Mouse (Mus musculus): Measurements from ENCODE around the gene Uggt1.

The Uggt1 gene

DNA sequence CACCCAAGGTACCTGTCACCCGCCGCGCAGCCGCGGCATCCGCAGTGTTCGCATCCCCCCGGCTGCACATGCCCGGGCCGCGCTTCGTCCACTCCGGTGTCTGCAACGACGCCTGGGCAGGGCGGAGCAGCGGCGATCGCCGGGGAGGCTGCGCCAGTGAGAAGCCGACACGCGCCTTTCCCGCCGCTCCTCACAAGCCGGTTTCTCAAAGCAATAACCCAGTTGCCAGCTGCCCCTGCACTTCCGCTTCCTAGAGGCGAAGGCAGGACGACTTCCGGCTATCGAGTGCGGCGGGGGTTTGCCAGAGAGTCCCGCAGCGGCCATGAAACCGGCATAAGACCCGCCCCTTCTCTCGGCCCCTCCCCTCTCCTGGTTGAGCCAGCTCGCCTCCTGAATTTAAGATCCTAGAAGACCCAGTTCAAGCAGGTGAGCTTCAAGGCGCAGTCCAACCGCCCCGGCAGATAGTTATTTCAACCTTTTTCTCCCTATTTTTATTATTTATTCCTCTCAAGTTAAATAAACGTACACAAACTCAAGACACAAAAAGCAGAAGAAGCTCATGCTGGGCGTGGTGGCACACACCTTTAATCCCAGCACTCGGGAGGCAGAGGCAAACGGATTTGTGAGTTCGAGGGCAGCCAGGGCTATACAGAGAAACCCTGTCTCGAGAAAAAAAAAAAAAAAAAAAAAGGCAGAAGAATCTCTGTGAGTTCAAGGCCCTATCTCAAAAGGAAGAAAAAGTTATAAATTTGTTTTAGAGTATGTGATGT is at the start of gene Uggt1:
Uggt1 (minus strand) TSS at position 663 of the 770 bp plus-strand sequence.
- DNase-seq = peak; percentile 96

DNA sequence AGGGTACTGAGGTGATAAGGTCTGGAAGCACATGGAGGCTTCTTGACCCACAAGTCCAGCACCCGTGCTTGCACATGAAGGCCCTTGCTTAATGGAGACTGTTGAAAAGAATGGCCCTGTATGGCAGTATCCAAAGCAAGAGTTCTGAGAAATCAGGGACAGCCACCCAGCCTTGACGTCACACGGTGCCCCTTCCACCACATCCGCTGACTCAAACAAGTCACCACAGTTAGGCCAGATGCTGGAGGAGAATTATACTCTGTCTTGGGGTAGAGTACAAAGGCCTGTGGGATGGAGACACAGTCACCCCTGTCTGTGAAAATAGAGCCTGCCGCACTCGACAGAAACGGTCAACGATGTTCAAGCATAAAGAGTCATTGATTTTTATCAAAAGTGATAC is 49.0 kb upstream of the Uggt1 start:
- DNase-seq = no peak

DNA sequence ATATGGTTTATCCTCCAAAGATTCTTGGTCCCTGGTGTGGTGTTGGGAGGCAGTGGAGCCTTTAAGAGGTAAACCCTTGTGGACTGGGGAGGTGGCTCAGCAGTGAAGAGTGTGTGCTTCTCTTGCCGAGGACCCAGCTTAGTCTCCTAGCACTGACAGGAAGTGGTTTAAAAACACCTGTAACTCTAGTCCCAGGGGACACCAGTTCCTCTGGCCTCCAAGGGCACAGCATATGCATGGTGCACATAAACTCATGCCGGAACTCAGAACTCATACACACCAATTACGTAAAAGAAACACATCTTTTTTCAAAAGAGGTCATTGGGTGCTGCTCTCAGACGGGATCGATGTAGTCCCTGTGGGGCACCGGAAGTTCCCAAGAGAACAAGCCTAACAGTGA is 37.3 kb upstream of the Uggt1 start:
- no peak for DNase-seq

DNA sequence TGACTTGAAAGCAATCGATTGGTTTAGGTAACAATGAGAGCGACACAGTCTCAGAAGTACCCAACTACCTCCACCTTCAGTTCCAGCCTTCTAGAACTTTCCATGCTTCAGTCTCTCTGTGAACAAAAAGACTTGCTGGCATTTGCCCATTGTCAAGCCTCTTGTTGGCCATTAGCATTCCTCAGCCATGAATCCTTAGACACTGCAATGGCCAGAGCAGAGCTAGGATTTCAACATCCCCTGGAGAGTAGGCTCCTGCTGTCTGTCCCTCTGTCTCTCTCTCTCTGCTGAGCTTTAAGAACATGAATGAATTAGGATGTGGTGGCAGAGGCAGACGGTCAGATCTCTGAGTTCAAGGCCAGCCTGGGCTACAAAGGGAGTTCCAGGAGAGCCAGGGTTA is 36.4 kb upstream of the Uggt1 start:
- no peak for DNase-seq

DNA sequence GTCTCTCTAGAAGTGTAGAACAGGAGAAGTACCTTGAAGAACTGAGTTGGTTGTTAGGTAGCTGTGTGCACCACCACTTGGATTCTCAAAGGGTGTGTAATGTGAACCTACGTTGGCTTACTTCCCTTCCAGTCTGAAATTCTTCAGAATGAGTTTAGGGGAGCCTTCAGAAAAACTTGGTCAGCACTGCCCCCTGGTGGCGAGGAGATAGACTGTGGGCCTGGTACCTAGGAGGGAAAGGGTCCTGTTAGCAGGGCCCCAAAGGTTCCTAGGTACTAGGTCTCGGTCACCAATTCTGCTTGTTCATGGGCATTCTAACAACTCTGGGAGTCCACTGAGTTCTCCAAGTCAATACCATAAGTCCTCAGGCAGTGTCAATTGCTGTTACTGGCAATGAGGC is 34.7 kb upstream of the Uggt1 start:
- peak; percentile 79 for DNase-seq

DNA sequence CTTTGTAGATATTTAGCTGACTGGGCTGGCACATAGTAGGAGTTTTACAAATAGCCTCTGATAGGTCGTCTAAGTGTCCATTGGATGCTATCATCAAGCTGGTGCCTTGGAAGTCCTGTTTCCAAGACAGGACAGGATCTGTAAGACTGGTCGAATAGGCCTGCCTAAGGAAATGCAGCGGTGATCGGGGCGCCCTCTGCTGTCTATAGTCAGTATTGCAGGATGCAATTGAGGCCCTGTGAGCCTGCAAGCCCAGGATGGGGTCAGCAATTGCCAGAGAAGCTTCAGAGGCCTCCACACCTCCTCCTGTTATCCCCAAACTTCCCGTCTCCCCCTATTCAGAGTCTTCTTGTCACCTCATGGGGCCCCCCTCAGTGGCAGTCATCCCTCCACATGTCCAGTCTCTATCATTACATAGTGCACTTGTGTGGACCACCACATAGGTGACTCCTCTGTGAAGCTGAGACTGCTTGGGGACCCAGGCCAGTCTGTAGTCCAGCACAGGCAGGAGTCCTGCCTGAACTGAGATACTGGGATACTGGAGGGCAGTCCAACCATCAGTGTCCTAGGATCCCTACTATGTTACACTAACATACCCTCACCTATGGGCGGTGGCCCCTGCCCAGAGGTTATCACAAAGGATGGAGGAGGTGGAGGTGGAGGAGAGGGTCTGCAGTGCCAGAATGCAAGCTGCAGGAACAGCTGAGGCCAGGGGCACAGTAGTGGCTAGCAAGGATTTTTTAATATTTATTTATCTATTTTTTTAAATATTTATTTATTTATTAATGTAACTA is 32.9 kb upstream of the Uggt1 start:
- DNase-seq = peak; percentile 87

DNA sequence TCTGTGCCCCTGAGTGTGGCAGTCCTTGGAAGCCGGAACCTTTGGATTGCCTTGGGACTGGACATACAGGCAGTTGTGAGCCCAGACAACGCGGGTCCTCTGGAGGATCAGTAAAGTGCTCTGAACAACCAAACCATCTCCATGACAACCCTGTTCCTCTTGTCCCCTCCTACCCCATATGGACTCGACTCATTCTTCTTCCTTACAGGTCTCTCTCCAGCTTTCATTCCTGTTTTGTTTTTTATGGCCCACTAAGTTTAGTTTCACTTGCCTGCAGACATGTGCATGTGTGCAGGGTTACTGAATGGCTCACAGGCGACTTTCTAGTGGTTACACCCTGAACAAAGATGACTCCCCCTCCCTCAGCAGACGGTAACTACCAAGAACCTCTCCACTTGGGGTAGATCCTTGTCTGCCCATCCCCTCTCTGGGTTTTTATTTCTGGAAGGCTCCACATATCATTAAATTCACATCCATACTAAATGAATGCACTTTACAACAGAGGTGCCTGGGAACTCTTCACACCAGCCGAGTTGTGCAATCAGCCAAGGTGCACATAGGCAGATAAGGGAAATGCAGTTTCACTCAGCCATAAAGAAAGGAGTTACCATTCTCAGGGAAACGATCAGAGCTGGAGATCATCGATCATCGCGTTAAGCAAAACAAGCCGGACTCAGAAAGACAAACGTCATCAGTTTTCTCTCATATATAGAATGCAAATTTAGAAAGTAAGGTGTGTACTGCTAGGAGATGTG is 31.3 kb upstream of the Uggt1 start:
- DNase-seq = no peak

DNA sequence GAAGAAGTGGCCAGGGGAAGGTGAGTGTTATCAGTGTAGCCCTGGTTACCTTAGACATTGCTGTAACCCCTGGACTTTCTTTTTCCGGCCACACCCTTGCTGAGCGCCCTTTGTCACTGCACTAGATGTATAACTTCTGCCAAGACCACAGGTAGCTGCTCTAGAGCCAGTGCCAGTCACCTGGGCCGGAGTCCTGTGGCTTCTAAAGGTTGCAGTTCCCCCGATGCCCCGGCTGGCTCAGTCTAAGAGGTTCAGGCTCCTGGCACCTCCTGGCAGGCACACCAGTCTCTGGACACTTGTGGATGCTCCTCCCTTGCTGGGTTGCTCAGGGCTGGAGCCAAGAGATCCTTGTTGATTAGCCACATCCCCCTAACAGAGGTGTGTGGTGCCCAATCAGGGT is 29.9 kb upstream of the Uggt1 start, which contains the start of gene Neurl3:
Neurl3 (minus strand) TSS at position 225 of the 400 bp plus-strand sequence.
- no peak for DNase-seq

DNA sequence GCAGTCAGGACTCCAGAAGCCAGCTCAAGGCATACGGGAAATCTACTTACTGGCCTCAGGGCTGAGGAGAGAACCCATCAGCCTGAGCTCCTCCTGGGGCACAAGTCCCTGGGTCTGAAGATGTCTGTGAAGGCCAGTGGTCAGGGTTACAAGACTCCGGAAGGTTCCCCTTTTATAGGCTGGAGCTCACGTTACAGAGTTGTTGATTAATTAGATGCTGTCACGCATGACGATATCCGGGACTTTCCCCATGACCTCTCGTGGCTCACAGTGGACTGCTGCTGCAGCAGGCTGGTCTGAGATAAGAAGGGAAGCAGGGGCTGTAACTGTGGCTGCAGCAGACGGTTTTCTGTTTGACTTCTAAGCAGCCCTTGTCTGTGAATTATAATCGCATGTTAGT is 28.8 kb upstream of the Uggt1 start:
- DNase-seq = peak; percentile 89

DNA sequence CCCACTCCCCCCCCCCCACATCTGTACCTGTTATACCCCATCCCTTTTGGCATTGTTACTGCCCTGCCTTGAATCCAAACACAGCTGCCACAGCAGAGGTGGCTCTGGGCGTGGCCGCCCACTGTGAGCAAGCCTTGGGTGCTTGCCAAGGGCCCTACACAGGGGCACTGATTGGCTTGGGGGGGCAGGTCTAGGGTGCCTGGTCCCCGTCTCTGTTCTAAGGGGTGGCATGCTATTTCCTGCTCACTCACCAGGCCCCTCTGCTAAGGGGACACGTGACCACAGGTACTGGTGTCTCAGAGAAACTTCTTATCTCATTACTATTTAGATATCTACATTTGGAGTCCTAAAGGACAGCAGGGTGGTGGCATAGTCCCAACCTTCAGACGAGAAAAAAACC is 28.0 kb upstream of the Uggt1 start:
- DNase-seq = peak; percentile 44

DNA sequence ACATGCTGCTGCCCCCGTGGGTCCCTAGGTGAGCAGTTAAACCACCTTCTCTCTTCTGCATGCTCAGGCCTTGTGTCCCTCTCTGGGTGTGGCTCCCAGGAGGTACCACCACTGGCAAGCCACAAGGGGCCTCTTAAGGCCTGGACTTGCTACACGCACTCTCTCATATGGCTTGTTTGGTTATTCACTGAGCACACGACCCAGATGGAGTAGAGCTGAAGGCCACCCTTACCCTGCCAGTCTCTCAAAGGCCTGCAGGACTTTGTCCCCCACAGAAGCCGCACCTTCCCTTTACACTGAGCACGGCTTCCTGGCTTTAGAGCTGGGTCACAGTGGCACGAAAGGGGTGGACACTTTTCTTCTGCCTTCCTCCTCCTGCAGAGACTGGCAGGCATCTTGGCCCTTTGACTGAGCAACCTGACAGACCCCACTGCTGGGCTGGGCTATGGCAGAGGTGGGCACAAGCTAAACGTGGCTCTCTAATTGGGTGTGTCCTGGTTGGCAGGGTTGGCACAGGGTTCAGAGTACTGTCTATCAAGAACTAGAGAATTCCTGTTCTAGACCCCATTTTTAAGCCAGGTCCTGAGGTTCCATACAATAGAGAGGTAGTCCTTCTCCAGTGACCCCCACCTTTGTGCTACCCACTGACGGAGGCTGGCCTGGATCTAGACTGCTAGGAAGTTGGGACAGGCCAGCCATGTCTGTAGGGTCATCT is 27.2 kb upstream of the Uggt1 start:
- DNase-seq = no peak

DNA sequence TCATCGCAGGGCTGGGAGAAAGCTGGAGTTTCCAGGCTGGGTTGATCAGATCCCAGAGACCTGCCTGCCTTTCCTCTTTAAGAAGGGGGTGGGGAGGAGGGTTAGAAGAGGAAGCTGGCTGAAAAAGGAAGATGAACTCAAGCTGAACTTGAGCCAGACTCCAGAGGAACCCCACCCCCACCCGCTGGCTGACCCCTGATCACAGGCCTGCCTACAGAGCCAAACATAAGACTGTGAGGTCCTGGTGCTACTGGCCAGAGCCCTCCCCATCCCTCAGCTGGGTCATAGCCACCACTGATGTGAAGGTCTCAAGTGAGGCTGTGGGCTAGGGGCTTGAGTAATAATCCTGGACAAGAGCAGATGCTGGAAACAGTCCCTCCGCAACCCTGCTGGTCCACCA is 26.1 kb upstream of the Uggt1 start:
- peak; percentile 36 for DNase-seq

DNA sequence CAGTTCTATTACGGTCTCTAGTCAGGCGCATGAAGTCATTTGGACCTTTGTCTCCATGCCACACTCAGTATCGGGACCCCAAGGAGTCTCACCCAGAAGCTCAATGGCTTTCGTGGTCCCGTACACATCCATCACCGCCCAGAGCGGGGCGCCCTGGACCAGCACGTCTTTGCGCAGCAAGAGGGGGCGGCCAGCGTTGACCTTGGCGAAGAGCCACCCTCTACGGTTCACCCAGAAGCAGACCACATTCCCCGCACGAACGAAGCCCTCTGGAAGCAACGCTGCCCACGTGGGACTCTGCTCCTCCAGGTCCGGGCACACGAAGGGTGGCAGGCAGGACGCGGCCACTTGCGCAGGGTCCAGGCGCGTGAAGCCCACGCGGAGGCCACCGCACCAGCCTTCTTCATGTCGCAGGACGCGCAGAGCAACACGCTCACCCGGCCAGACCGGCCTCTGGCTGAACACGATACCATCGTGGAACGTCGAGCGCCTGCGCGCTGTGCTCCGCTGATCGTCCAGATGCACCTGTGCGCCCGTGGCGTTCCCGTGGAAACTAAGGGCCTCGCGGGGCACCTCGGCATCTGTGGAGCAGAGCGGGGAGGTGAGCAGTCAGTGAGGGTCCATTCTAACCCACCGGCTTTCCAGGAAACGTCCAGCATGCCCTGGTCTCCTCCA is 24.7 kb upstream of the Uggt1 start:
- no peak for DNase-seq

DNA sequence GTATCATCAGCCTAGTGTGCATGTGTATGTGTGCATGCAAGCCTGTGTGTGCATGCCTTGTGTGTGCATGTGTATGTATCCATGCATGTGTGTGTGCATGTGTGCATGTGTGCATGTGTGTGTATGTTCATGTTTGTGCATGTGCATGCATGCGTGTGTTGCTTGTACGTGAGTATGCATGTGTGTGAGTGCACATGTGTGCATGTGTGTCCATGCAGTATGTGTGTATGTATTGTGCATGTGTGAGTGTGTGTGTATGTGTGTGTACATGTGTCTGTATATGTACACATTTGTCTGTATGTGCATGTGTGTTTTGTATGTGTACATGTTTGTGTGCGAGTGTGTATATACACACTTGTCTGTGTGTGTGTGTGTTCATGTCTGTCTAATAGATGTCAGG is 23.1 kb upstream of the Uggt1 start:
- no peak for DNase-seq

DNA sequence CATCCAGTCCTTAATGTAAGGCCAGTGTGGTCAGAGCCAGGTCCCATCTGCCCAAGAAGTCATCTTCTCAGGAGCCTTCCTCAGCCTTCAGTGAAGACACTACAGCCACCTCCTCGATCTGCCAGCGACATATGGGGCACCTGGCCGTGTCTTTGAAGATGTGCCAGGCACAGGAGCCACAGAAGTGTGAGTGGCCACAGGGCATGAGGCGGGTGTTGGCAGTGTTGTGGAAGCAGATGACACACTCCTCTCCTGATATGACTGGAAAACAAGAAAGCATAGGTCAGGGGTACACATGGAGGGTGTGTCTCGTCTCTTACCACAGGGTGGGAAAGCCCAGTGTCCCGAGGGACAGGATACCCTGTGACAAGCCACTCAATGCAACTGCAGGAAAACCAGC is 21.8 kb upstream of the Uggt1 start:
- no peak for DNase-seq

DNA sequence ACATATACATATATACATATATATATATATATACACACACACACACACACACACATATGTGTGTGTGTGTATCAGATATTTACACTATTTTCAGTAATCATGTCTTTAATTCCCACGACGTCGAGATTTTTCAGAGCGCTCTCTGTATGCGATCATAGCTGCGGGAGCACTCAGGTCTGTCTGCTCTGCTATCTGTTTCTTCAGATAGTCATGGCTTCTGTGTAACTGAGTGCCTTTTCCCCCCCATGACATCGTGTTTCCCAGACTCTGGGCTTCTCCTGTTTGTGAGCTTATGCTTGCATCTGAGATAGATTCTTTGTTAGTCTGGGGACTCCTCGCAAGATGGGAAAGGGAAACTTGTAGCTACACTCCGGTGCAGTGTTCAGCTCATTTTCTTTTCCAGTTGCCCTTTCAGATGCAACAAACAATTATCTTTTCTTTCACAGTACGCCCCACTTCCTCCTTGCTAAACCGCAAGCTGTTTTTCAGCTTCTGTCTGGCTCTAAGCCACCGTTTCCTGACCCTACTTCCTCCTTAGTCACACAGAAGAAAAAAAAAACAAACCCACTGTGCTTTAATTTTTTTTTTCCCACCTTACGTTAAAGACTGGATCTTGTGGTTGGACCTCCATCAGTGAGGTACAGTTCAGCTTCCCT is 19.4 kb upstream of the Uggt1 start:
- peak; percentile 80 for DNase-seq

DNA sequence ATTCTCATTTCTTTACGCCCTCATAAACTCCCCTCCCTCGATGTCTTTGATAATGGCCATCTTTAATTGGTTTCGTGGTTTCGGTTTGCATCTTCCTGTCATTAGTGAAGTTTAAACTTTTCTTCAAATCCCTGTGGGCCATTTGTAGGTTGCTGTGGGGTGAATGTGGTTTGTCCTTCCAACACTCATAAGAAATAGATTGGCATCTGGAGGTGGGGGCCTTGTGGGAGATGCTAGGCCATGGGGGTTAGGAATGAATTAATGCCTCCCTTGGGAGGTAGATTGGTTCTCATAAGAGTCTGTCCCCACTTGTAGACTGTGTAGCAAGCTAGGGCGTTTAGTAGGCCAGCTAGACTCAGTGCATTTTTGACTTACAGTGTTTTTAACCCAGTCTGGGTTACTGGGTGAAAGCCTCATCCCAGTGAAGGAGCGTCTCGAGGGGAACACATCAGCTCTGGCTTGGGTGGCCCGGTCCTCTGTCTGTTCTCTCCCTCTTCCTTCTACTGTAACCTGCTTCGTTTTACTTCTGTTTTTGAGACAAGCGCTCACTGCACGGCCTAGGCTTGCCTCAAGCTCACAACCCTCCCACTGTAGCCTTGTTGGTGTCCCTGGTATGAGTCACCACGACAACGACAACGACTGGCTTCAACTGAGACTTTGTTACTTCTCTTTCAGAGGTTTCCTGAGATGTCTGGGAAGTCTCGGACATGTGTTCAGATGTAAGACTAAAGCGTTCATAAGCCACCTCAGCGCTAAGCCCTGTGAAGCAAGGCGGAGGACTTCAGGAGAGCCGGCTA is 17.4 kb upstream of the Uggt1 start:
- no peak for DNase-seq

DNA sequence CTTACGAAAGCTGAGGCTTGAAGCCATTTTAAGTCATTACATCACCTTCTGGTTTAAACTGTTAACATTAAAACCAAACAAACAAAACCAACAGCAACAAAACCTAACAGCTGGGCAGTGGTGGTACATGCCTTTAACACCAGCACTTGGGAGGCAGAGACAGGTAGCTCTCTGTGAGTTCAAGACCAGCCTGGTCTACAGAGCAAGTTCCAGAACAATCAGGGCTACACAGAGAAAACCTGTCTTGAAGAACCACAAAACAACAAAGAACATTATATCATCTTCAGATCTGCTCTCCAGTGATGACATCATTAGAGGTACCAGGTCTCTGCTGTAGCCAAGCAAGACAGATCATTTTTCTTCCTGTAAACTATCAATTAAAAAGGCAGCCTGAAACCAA is 15.9 kb upstream of the Uggt1 start:
- no peak for DNase-seq

DNA sequence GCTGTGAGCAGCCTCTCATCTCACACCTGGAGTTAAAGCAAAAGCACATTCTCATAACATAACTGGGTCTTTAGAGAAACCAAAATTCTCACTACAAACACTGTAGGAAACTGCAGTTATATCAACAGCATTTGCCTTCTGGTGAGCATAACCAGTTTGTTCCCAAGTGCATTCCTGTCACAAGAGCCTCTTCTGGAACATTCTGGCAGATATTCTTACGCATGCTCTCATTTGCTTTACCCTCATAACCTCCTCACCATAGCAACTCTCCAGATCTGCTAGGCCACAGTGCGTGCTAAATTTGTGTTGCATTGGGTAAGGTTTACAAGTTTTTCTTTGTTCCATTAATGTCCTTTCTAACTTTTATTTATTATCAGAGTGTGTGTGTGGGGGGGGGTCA is 14.8 kb upstream of the Uggt1 start:
- no peak for DNase-seq

DNA sequence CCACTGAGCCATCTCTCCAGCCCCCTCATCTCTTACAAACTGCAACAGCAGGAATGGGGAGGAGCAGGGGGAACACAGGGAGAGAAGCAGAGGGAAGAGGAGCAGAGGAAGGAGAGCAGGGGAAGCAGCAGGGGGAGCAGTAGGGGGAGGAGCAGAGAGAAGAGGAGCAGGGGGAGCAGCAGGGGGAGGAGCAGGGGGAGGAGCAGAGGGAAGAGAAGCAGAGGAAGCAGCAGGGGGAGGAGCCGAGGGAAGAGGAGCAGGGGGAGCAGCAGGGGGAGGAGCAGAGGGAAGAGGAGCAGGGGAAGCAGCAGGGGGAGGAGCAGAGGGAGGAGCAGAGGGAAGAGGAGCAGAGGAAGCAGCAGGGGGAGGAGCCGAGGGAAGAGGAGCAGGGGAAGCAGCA is 14.1 kb upstream of the Uggt1 start:
- DNase-seq = no peak

DNA sequence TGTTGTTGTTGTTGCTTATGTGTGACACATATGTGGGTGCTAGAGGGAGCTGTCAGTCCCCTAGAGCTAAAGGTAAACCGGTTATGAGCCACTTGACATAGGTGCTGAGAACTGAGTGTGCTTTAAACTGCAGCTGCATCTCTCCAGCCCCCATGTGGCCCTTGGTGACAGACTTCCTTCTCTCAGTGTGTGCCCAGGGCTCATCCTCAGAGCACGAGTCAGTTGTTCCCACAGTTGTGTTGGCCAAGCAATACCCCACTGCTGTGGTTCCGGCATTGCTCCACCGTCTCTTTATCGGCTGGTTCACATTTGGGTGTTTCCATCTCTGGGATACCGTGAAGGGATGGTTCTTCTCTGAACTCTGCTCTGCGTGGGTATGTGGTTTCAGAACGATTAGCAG is 12.8 kb upstream of the Uggt1 start:
- DNase-seq = no peak
